Mouse (Mus musculus) kidney, embryonic 16.5 days (tissue): ENCODE data around the gene A530084C06Rik. TPM values are rescaled to one million over a fixed set of nuclear protein-coding genes. Genes with fewer than 3 reads are reported as not detected.
A peak's percentile ranks its signal among the peaks of the same experiment; 100 is the strongest.

ENCODE experiments used
- ATAC-seq: fragments of 200-750 bp; cut with Nextera tagmentation; 2 replicates; pipeline ENCODE4 v1.8.0; 2017; ENCODE audit warnings: moderate TSS enrichment; ENCODE audit not compliant: low FRiP score, low TSS enrichment
- H3K27ac ChIP-seq: fragments of 300-500 bp; sonication (generic); 2 replicates; pipeline ENCODE4 v1.5.1; 2014; ENCODE audit warnings: low read length
- H3K27me3 ChIP-seq: fragments of 300-500 bp; sonication (generic); 2 replicates; pipeline ENCODE4 v1.6.1; 2014; ENCODE audit warnings: low read length, control low read depth, mixed read lengths; ENCODE audit not compliant: insufficient read depth
- H3K36me3 ChIP-seq: fragments of 300-500 bp; sonication (generic); 2 replicates; pipeline ENCODE4 v1.6.1; 2014; ENCODE audit warnings: low read length, control low read depth, mixed read lengths; ENCODE audit not compliant: insufficient read depth
- H3K4me1 ChIP-seq: fragments of 300-500 bp; sonication (generic); 2 replicates; pipeline ENCODE4 v1.6.1; 2014; ENCODE audit warnings: low read length, control low read depth, mixed read lengths; ENCODE audit not compliant: insufficient read depth
- H3K4me2 ChIP-seq: fragments of 300-500 bp; sonication (generic); replicated peaks from 2 replicates; pipeline ENCODE4 v1.6.1; 2014; ENCODE audit warnings: low read depth, low read length
- H3K4me3 ChIP-seq: fragments of 300-500 bp; sonication (generic); 2 replicates; pipeline ENCODE4 v1.5.1; 2014; ENCODE audit warnings: mild to moderate bottlenecking, low read length
- H3K9ac ChIP-seq: fragments of 300-500 bp; sonication (generic); replicated peaks from 2 replicates; pipeline ENCODE4 v1.6.1; 2014; ENCODE audit warnings: low read length
- H3K9me3 ChIP-seq: fragments of 300-500 bp; sonication (generic); 2 replicates; pipeline ENCODE4 v1.6.1; 2016; ENCODE audit warnings: low read length, control low read depth
- WGBS: fragments of 180-500 bp; shearing (Covaris S2); extraction: QIAGEN DNeasy Blood & Tissue Kit; methylation state at CpG from one replicate; pipeline ENCODE4 v1.1.7; 2014; 5-methylcytosine and 5-hydroxymethylcytosine counted together
- polyA plus RNA-seq: library from polyadenylated mRNA; unstranded; fragments of >200 nt; fragmentation: Nextera tagmentation; extraction: Ambion mirVana; gene quantifications from 2 replicates; pipeline ENCODE4 v1.2.1, GENCODE M21; 2015

A530084C06Rik gene
- polyA plus RNA-seq, 1 experiment from 2014 or later, result not detected

GRCm38 (mm10) chr13:31572806-31573508 is 13.8 kb upstream of the A530084C06Rik start:
- no peak for ATAC-seq
- H3K4me1 ChIP-seq, result peaks cover 6% of the 10 kb centered on the region; the same call in 1 of the 2 replicates
- peaks cover 1% of the 10 kb centered on the region for H3K27me3 ChIP-seq
- H3K4me2 ChIP-seq, result no peak overlapping the region
- H3K4me3 ChIP-seq, result no peak overlapping the region
- H3K36me3 ChIP-seq, result no peaks in the 10 kb centered on the region
- H3K27ac ChIP-seq, result no peak overlapping the region
- no peaks in the 10 kb centered on the region for H3K9me3 ChIP-seq
- H3K9ac ChIP-seq, result no peak overlapping the region
- WGBS, result 87% methylated on average over 10 of the region's 10 CpGs

GRCm38 (mm10) chr13:31567617-31568294 is 8.6 kb upstream of the A530084C06Rik start:
- Histone ChIP-seq H3K27ac (no peak overlapping the region), H3K4me2 (no peak overlapping the region), H3K36me3 (no peaks in the 10 kb centered on the region), H3K4me3 (no peak overlapping the region), H3K9me3 (no peaks in the 10 kb centered on the region), H3K27me3 (peaks cover 42% of the 10 kb centered on the region), H3K9ac (no peak overlapping the region), H3K4me1 (0 out of 2 replicates have a peak, but pooled peaks cover 3% of the 10 kb centered on the region)
- no peak for ATAC-seq
- 86% methylated on average over 6 of the region's 6 CpGs for WGBS

DNA sequence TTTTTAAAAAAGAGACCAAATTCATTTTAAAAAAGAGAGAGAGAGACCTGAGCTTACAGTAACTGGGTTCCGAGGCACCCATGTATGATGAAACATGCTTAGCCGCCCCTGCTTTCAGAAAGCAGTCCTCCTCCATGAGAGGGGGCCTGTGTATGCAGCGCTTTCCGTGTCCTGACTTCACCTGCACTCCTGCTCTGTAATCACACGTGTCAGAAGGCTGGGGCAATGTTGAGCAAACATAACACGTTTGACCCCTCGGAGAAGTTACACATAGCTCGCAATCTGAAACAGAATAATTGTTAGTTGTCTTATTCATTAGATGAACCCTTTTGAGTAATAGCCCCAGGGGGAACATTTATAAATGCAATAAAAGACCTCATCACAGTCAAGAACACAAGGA is 8.0 kb upstream of the A530084C06Rik start:
- Histone ChIP-seq H3K4me2 (no peak overlapping the region), H3K4me3 (no peak overlapping the region), H3K4me1 (0 out of 2 replicates have a peak, but pooled peaks cover 3% of the 10 kb centered on the region), H3K36me3 (no peaks in the 10 kb centered on the region), H3K27ac (no peak overlapping the region), H3K27me3 (peaks cover 48% of the 10 kb centered on the region), H3K9me3 (no peaks in the 10 kb centered on the region), H3K9ac (no peak overlapping the region)
- ATAC-seq, result no peak
- WGBS, result 64% methylated on average over 8 of the region's 8 CpGs

GRCm38 (mm10) chr13:31564394-31564793 is 5.3 kb upstream of the A530084C06Rik start:
- WGBS, result 40% methylated on average over 6 of the region's 6 CpGs
- H3K4me1 ChIP-seq, result peaks cover 9% of the 10 kb centered on the region; the same call in 1 of the 2 replicates
- peaks cover 75% of the 10 kb centered on the region for H3K27me3 ChIP-seq
- no peak overlapping the region for H3K9ac ChIP-seq
- no peak overlapping the region for H3K27ac ChIP-seq
- no peaks in the 10 kb centered on the region for H3K36me3 ChIP-seq
- no peak overlapping the region for H3K4me2 ChIP-seq
- no peak overlapping the region for H3K4me3 ChIP-seq
- ATAC-seq, result no peak
- no peaks in the 10 kb centered on the region for H3K9me3 ChIP-seq

GRCm38 (mm10) chr13:31559419-31560144 is 449 bp upstream of the A530084C06Rik start:
- no peaks in the 10 kb centered on the region for H3K9me3 ChIP-seq
- peak; percentile 86 for ATAC-seq
- H3K27me3 ChIP-seq, result peaks cover 94% of the 10 kb centered on the region
- peaks cover 31% of the 10 kb centered on the region for H3K4me1 ChIP-seq
- H3K4me2 ChIP-seq, result peak overlapping the region; percentile 100
- H3K9ac ChIP-seq, result peak overlapping the region; percentile 63
- H3K4me3 ChIP-seq, result peak overlapping the region; percentile 65
- H3K27ac ChIP-seq, result 0 out of 2 replicates have a peak overlapping the region, but pooled peaks have one; percentile 15
- under 1% methylated on average over 88 of the region's 92 CpGs for WGBS
- H3K36me3 ChIP-seq, result no peaks in the 10 kb centered on the region

GRCm38 (mm10) chr13:31557768-31558520 is 1.2 kb downstream of the A530084C06Rik start:
- Histone ChIP-seq H3K27me3 (peaks cover 93% of the 10 kb centered on the region), H3K27ac (peak overlapping the region; percentile 56; the same call in 1 of the 2 replicates), H3K4me1 (peaks cover 31% of the 10 kb centered on the region), H3K9ac (peak overlapping the region; percentile 63), H3K36me3 (no peaks in the 10 kb centered on the region), H3K9me3 (no peaks in the 10 kb centered on the region), H3K4me3 (peak overlapping the region; percentile 65), H3K4me2 (peak overlapping the region; percentile 100)
- WGBS, result under 1% methylated on average over 72 of the region's 73 CpGs
- ATAC-seq, result peak; percentile 73

GRCm38 (mm10) chr13:31556964-31557767 is 2.0 kb downstream of the A530084C06Rik start:
- Histone ChIP-seq H3K36me3 (no peaks in the 10 kb centered on the region), H3K27me3 (peaks cover 85% of the 10 kb centered on the region), H3K9ac (peak overlapping the region; percentile 43; the same call in 1 of the 2 replicates), H3K9me3 (no peaks in the 10 kb centered on the region), H3K4me1 (peaks cover 31% of the 10 kb centered on the region), H3K27ac (0 out of 2 replicates have a peak overlapping the region, but pooled peaks have one; percentile 23), H3K4me3 (peak overlapping the region; percentile 65), H3K4me2 (peak overlapping the region; percentile 100)
- ATAC-seq, result no peak
- WGBS, result 5% methylated on average over 24 of the region's 24 CpGs

GRCm38 (mm10) chr13:31555834-31556233 is 3.3 kb downstream of the A530084C06Rik start, which contains the start of gene Foxq1:
TSS of gene Foxq1 (plus strand) at chr13:31556134.
- Histone ChIP-seq H3K27ac (no peak within 1 kb of the TSS), H3K9me3 (no peaks in the 10 kb centered on the region), H3K4me2 (no peak within 1 kb of the TSS), H3K4me1 (peaks cover 31% of the 10 kb centered on the region), H3K9ac (no peak within 1 kb of the TSS), H3K27me3 (peaks cover 71% of the 10 kb centered on the region), H3K4me3 (no peak within 1 kb of the TSS; the same call in 1 of the 2 replicates), H3K36me3 (no peaks in the 10 kb centered on the region)
- WGBS, result 74% methylated on average over 4 of the region's 4 CpGs
- no peak for ATAC-seq
